Mouse (Mus musculus): ENCODE measurements around the gene Hist1h2bn. TPM values are rescaled to one million over a fixed set of nuclear protein-coding genes. Genes with fewer than 3 reads are reported as not detected.

The Hist1h2bn gene
- total RNA-seq, 2 experiments from 2014 or later = 8.2 to 10.1 TPM

GRCm38 (mm10) chr13:21722373-21722925 is 31.5 kb upstream of the Hist1h2bn start:
- intact Hi-C loops (cut with DNase I) = loop anchor here (10.0 kb wide), 1 partner anchor 1962 kb away; the partner anchor contains the start of genes Hist1h2ac and Hist1h2bc
- no peak for DNase-seq (ENCODE audit: low spot score in 2 of 2)

- intact Hi-C loops (cut with DNase I) = loop anchor here (10.0 kb wide), 1 partner anchor 1962 kb away; the partner anchor contains the start of genes Hist1h2ac and Hist1h2bc
Measured at GRCm38 (mm10) chr13:21722993-21723836, 30.7 kb upstream of the Hist1h2bn start.

GRCm38 (mm10) chr13:21727948-21728572 is 25.9 kb upstream of the Hist1h2bn start:
- intact Hi-C loops (cut with DNase I) = loop anchor here (10.0 kb wide), 1 partner anchor 1957 kb away; the partner anchor contains the start of genes Hist1h2ac and Hist1h2bc
- no peak for DNase-seq (ENCODE audit: low spot score in 2 of 2)

More at GRCm38 (mm10) chr13:21722993-21723836, 30.7 kb upstream of the Hist1h2bn start:
- no peak for DNase-seq (ENCODE audit: low spot score in 2 of 2)

GRCm38 (mm10) chr13:21729544-21729943 is 24.4 kb upstream of the Hist1h2bn start:
- DNase-seq (ENCODE audit: low spot score in 2 of 2) = no peak
- intact Hi-C loops (cut with DNase I) = loop anchor here (10.0 kb wide), 1 partner anchor 1955 kb away; the partner anchor contains the start of genes Hist1h2ac and Hist1h2bc

GRCm38 (mm10) chr13:21733466-21733865 is 20.5 kb upstream of the Hist1h2bn start:
- no peak for DNase-seq (ENCODE audit: low spot score in 2 of 2)
- intact Hi-C loops (cut with DNase I) = loop anchor here (2.0 kb wide), 1 partner anchor 19 kb away; no protein-coding TSS in a partner anchor

- intact Hi-C loops (cut with DNase I) = loop anchor here (1.0 kb wide), 1 partner anchor 17 kb away; no protein-coding TSS in a partner anchor
- peak; percentile 57 to 59 for DNase-seq (ENCODE audit: low spot score in 2 of 2)
Measured at GRCm38 (mm10) chr13:21734010-21734905, 19.7 kb upstream of the Hist1h2bn start.

- peak; percentile 75 to 78 for DNase-seq (ENCODE audit: low spot score in 2 of 2)
Measured at GRCm38 (mm10) chr13:21734906-21735767, 18.8 kb upstream of the Hist1h2bn start, which contains the start of gene Hist1h4j. Gene Hist1h4j, plus strand, starts transcription at chr13:21735064.

GRCm38 (mm10) chr13:21745006-21745405 is 8.9 kb upstream of the Hist1h2bn start:
- intact Hi-C loops (cut with DNase I) = no loop called here
- DNase-seq (ENCODE audit: low spot score in 2 of 2) = no peak

More at GRCm38 (mm10) chr13:21734906-21735767, 18.8 kb upstream of the Hist1h2bn start, which contains the start of gene Hist1h4j:
- intact Hi-C loops (cut with DNase I) = loop anchor here (1.0 kb wide), 1 partner anchor 16 kb away; no protein-coding TSS in a partner anchor

GRCm38 (mm10) chr13:21749387-21750158 is 4.3 kb upstream of the Hist1h2bn start:
- intact Hi-C loops (cut with DNase I) = loop anchor here (2.0 to 5.0 kb wide), 2 partner anchors 32 to 37 kb away; partner anchors contain the start of genes Hist1h2ai, Hist1h2an, Hist1h2bl and Hist1h2bp
- no peak for DNase-seq (ENCODE audit: low spot score in 2 of 2)

- intact Hi-C loops (cut with DNase I) = loop anchor here (1.0 to 5.0 kb wide), 3 partner anchors 16 to 36 kb away; partner anchors contain the start of genes Hist1h2ai, Hist1h2an, Hist1h2bl and Hist1h2bp
Measured at GRCm38 (mm10) chr13:21750159-21751017, 3.5 kb upstream of the Hist1h2bn start, which contains the start of gene Hist1h4k. Gene Hist1h4k, minus strand, starts transcription at chr13:21750505.

GRCm38 (mm10) chr13:21751417-21751816 is 2.5 kb upstream of the Hist1h2bn start:
- no peak for DNase-seq (ENCODE audit: low spot score in 2 of 2)
- intact Hi-C loops (cut with DNase I) = loop anchor here (1.0 to 5.0 kb wide), 3 partner anchors 17 to 35 kb away; partner anchors contain the start of genes Hist1h2ai, Hist1h2an, Hist1h2bl and Hist1h2bp

More at GRCm38 (mm10) chr13:21750159-21751017, 3.5 kb upstream of the Hist1h2bn start, which contains the start of gene Hist1h4k:
- DNase-seq (ENCODE audit: low spot score in 2 of 2) = peak; percentile 94

GRCm38 (mm10) chr13:21751827-21752226 is 2.1 kb upstream of the Hist1h2bn start:
- intact Hi-C loops (cut with DNase I) = loop anchor here (1.0 to 5.0 kb wide), 3 partner anchors 18 to 35 kb away; partner anchors contain the start of genes Hist1h2ai, Hist1h2an, Hist1h2bl and Hist1h2bp
- no peak for DNase-seq (ENCODE audit: low spot score in 2 of 2)

- DNase-seq (ENCODE audit: low spot score in 2 of 2) = no peak
- intact Hi-C loops (cut with DNase I) = loop anchor here (5.0 kb wide), 1 partner anchor 35 kb away; the partner anchor contains the start of genes Hist1h2ai, Hist1h2bl and Hist1h3h
Measured at GRCm38 (mm10) chr13:21752356-21752755, 1.6 kb upstream of the Hist1h2bn start.

GRCm38 (mm10) chr13:21753051-21753523 is 836 bp upstream of the Hist1h2bn start:
- intact Hi-C loops (cut with DNase I) = loop anchor here (5.0 kb wide), 1 partner anchor 36 kb away; the partner anchor contains the start of genes Hist1h2ai, Hist1h2bl and Hist1h3h
- DNase-seq (ENCODE audit: low spot score in 2 of 2) = no peak
